Mouse (Mus musculus) cerebellum, postnatal 36 days (tissue): ENCODE data around the gene Ssr2.

Source experiments
- DNase-seq, 2 experiments: peaks; one replicate each; pipeline ENCODE4 v3.0.0; 2021 to 2022; ENCODE audit warnings: mixed read lengths in 2 of 2

Ssr2 gene

GRCm38 (mm10) chr3:88625531-88625930, 49.9 kb downstream of the Ssr2 start:
- DNase-seq, result no peak

- DNase-seq, result no peak
These were observed 50.6 kb downstream of the Ssr2 start for GRCm38 (mm10) chr3:88626316-88626715.

GRCm38 (mm10) chr3:88627114-88627513, 51.4 kb downstream of the Ssr2 start:
- DNase-seq, result no peak

- DNase-seq, result no peak
These were observed 51.9 kb downstream of the Ssr2 start for GRCm38 (mm10) chr3:88627535-88627934.

- DNase-seq, result no peak
These were observed 53.1 kb downstream of the Ssr2 start for GRCm38 (mm10) chr3:88628766-88629165.

- no peak for DNase-seq
These were observed 53.6 kb downstream of the Ssr2 start for GRCm38 (mm10) chr3:88629244-88629643.

- no peak for DNase-seq
These were observed 54.3 kb downstream of the Ssr2 start for GRCm38 (mm10) chr3:88630018-88630417.

- no peak for DNase-seq
These were observed 55.2 kb downstream of the Ssr2 start for GRCm38 (mm10) chr3:88630849-88631341.

- peak; percentile 40 to 44 for DNase-seq
These were observed 56.4 kb downstream of the Ssr2 start for GRCm38 (mm10) chr3:88631921-88632587.

- DNase-seq, result no peak
These were observed 57.4 kb downstream of the Ssr2 start for GRCm38 (mm10) chr3:88633056-88633455.

- DNase-seq, result no peak
These were observed 60.0 kb downstream of the Ssr2 start for GRCm38 (mm10) chr3:88635506-88636275.

GRCm38 (mm10) chr3:88636555-88636986, 60.9 kb downstream of the Ssr2 start:
- no peak for DNase-seq

- no peak for DNase-seq
These were observed 61.5 kb downstream of the Ssr2 start for GRCm38 (mm10) chr3:88637134-88637533.
